Mouse (Mus musculus) intestine, postnatal 0 days (tissue): ENCODE measurements around the gene Cox8c. TPM values are rescaled to one million over a fixed set of nuclear protein-coding genes. Genes with fewer than 3 reads are reported as not detected.

ENCODE experiments used
- ATAC-seq: fragments of 200-750 bp; cut with Nextera tagmentation; 2 replicates; pipeline ENCODE4 v1.8.0; 2017; ENCODE audit warnings: mild to moderate bottlenecking, moderate TSS enrichment, moderate library complexity
- H3K27ac ChIP-seq: fragments of 300-500 bp; sonication (generic); 2 replicates; pipeline ENCODE4 v1.5.1; 2014; ENCODE audit warnings: mild to moderate bottlenecking, low read depth, low read length, moderate library complexity
- H3K27me3 ChIP-seq: fragments of 300-500 bp; sonication (generic); replicated peaks from 2 replicates; pipeline ENCODE4 v1.6.1; 2014; ENCODE audit warnings: low read length, mixed read lengths; ENCODE audit not compliant: control insufficient read depth, insufficient read depth
- H3K36me3 ChIP-seq: fragments of 300-500 bp; sonication (generic); 2 replicates; pipeline ENCODE4 v1.6.1; 2014; ENCODE audit warnings: mild to moderate bottlenecking, moderate library complexity; ENCODE audit not compliant: control insufficient read depth, insufficient read depth
- H3K4me1 ChIP-seq: fragments of 300-500 bp; sonication (generic); replicated peaks from 2 replicates; pipeline ENCODE4 v1.6.1; 2014; ENCODE audit warnings: antibody characterized with exemption, low read length, mixed read lengths; ENCODE audit not compliant: control insufficient read depth, insufficient read depth
- H3K4me2 ChIP-seq: fragments of 300-500 bp; sonication (generic); replicated peaks from 2 replicates; pipeline ENCODE4 v1.6.1; 2014; ENCODE audit warnings: low read depth, mild to moderate bottlenecking, moderate library complexity
- H3K4me3 ChIP-seq: fragments of 300-500 bp; sonication (generic); 2 replicates; pipeline ENCODE4 v1.5.1; 2014; ENCODE audit warnings: low read depth, low read length
- H3K9ac ChIP-seq: fragments of 300-500 bp; sonication (generic); 2 replicates; pipeline ENCODE4 v1.6.1; 2014; ENCODE audit warnings: mild to moderate bottlenecking, low read depth, low read length
- H3K9me3 ChIP-seq: fragments of 300-500 bp; sonication (generic); 2 replicates; pipeline ENCODE4 v1.6.1; 2016; ENCODE audit warnings: mixed run types; ENCODE audit not compliant: control insufficient read depth
- CTCF ChIP-seq: sonication (generic); IDR thresholded peaks from 2 replicates; pipeline ENCODE4 v1.5.1; 2016; ENCODE audit warnings: low read depth, mild to moderate bottlenecking, control low read depth, antibody characterized with exemption, moderate library complexity
- WGBS: fragments of 180-500 bp; shearing (Covaris S2); extraction: QIAGEN DNeasy Blood & Tissue Kit; methylation state at CpG from one replicate; pipeline ENCODE4 v1.1.7; 2014; 5-methylcytosine and 5-hydroxymethylcytosine counted together
- polyA plus RNA-seq: library from polyadenylated mRNA; unstranded; fragments of >200 nt; fragmentation: Nextera tagmentation; extraction: Ambion mirVana; gene quantifications from 2 replicates; pipeline ENCODE4 v1.2.1, GENCODE M21; 2015

Cox8c gene
- polyA plus RNA-seq, 1 experiment from 2014 or later, result not detected

DNA sequence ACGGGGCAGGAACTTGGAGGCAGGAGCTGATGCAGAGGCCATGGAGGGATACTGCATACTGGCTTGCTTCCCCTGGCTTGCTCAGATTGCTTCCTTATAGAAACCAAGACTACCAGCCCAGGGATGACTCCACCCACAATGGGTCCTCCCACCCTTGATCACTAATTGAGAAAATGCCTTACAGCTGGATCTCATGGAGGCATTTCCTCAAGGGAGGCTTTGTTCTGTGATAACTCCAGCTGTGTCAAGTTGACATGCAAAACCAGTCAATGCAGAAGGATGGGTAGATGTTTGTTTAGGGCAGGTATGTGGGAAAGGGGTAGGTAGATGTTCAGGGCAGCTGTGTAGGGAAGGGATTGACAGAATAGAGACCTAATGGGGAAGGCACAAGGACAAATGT is 31.2 kb downstream of the Cox8c start:
- no peaks in the 10 kb centered on the region for H3K4me1 ChIP-seq
- H3K4me2 ChIP-seq, result no peak overlapping the region
- WGBS, result 66% methylated on average over 1 of the region's 1 CpGs
- no peak overlapping the region for H3K9ac ChIP-seq
- no peak for ATAC-seq
- H3K36me3 ChIP-seq, result no peaks in the 10 kb centered on the region
- no peaks in the 10 kb centered on the region for H3K9me3 ChIP-seq
- H3K27ac ChIP-seq, result no peak overlapping the region
- no peak overlapping the region for H3K4me3 ChIP-seq
- no peak for TF ChIP-seq CTCF
- no peaks in the 10 kb centered on the region for H3K27me3 ChIP-seq

DNA sequence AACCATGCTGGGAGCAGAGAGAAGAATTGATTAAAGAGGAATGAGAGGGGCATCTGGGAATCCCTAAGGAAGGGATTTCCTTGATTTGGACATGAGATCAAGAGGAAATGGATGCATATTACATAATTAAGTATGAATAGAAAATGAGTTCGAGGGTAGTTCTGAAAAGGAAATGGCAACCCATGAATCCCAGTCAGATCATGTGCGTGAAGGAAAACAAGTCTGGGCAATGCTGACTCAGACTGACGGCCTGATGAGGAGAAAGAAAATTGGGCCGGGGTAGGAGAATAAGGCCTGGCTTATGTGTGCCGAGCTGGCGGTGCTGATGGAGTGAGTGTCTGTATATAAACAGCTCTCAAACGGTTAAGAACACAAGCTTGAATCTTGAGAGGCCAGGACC is 31.7 kb downstream of the Cox8c start:
- TF ChIP-seq CTCF, result no peak
- Histone ChIP-seq H3K9ac (no peak overlapping the region), H3K36me3 (no peaks in the 10 kb centered on the region), H3K4me3 (no peak overlapping the region), H3K4me2 (no peak overlapping the region), H3K27me3 (no peaks in the 10 kb centered on the region), H3K27ac (no peak overlapping the region), H3K9me3 (no peaks in the 10 kb centered on the region), H3K4me1 (no peaks in the 10 kb centered on the region)
- 81% methylated on average over 7 of the region's 7 CpGs for WGBS
- ATAC-seq, result no peak

DNA sequence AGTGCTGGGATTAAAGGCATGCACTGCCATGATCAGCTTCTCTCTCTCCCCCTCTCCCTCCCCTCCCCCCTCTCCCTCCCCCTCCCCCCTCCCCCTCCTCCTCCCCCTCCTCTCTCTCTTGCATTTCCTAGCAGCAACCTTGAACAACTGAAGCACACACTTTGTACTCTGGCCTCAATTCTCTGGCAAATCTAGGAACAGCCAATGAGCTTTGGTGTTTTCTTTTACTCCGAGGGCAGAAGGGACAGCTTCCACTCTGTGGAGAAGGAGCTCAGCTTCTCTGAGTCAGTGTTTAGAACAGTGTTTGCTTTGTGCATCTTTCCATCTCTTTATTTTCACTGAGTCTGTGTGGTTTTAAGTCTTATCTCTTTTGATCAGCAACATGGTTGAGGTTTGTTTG is 36.8 kb downstream of the Cox8c start:
- TF ChIP-seq CTCF, result no peak
- Histone ChIP-seq H3K4me1 (no peaks in the 10 kb centered on the region), H3K4me3 (no peak overlapping the region), H3K4me2 (no peak overlapping the region), H3K9me3 (no peaks in the 10 kb centered on the region), H3K27ac (no peak overlapping the region), H3K36me3 (no peaks in the 10 kb centered on the region), H3K9ac (no peak overlapping the region), H3K27me3 (no peaks in the 10 kb centered on the region)
- ATAC-seq, result no peak
- 14% methylated on average over 1 of the region's 1 CpGs for WGBS

DNA sequence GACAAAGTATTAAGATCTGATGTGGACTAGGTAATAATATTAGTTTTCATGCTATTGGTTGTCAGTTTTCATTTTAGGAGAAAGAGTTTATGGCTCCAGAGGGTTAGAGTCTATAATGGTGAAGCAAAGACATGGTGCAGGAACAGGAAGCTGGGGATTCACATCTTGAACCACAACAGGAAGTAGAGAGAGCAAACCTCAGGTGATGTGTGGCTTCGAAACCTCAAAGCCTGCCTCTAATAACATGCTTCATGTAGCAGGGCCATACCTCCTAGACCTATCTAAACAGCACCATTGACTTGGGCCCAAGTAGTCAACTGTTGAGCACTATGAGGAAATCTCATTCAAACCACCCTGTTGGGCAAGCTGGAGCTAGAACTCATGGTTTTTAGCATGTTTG is 46.5 kb downstream of the Cox8c start:
- ATAC-seq, result no peak
- Histone ChIP-seq H3K27ac (no peak overlapping the region), H3K27me3 (peaks cover 15% of the 10 kb centered on the region)

DNA sequence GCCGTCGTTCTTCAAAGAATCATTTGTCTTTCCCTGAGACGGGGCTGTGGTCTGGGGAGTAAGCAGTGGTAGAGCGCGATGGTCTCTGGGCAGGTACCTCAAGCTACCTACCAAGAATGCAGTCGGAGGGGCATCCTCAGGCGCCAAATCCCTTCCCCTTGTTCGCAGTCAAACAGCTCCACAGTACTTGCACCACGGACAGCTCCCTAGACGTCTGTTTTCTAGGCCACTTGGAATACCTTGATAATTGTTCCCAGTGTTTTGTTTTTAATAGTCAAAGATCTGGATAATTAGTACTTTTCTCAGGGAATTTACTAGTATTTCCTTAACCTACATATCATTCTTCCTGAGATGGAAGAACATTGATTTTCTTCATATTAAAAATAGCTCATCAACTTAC is 48.7 kb downstream of the Cox8c start:
- 22% methylated on average over 10 of the region's 10 CpGs for WGBS
- Histone ChIP-seq H3K9me3 (no peaks in the 10 kb centered on the region), H3K4me2 (no peak overlapping the region), H3K27me3 (peaks cover 15% of the 10 kb centered on the region), H3K9ac (no peak overlapping the region), H3K27ac (no peak overlapping the region), H3K4me3 (no peak overlapping the region), H3K4me1 (no peaks in the 10 kb centered on the region), H3K36me3 (no peaks in the 10 kb centered on the region)
- no peak for ATAC-seq
- TF ChIP-seq CTCF, result no peak

More for the DNA sequence above, 46.5 kb downstream of the Cox8c start:
- Histone ChIP-seq H3K4me1 (no peaks in the 10 kb centered on the region), H3K4me3 (no peak overlapping the region), H3K9ac (no peak overlapping the region), H3K4me2 (no peak overlapping the region), H3K9me3 (no peaks in the 10 kb centered on the region), H3K36me3 (no peaks in the 10 kb centered on the region)
- WGBS, result 89% methylated on average over 1 of the region's 1 CpGs
- no peak for TF ChIP-seq CTCF

DNA sequence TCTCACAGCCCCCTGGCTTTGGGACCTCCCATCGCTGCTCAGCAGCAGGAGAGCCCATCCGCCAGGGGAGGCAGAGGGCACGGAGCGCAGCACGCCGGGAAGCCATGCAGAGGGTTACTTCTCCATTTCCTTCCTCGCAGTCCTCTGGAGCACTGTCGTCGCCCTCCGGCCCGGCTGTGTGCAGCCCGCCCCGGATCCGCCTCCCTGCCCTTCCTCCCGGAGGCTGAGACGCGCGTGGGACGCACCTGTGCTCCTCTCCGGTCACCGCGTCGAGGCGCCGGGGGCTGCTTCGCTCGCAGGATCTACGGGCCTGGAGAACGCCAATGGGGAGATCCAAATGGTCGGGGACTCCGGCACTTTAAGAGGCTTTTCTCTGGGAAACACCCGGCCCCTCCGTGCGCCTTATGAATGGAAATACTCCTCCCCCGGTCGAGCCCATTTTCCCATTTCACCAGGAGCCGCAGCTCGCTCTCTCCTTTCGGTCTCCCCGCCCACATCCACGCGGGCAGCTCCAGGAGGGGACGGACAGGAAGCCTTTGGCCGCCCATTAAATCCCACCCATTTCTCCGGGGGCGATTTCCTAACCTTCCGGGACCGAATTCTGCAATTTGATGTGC is 49.8 kb downstream of the Cox8c start, which contains the start of gene Unc79:
TSS of gene Unc79 (plus strand) at position 82 of the 617 bp plus-strand sequence.
- no peaks in the 10 kb centered on the region for H3K9me3 ChIP-seq
- peak within 1 kb of the TSS; percentile 46 for H3K4me3 ChIP-seq
- no peaks in the 10 kb centered on the region for H3K4me1 ChIP-seq
- peak; percentile 40 for TF ChIP-seq CTCF
- no peak within 1 kb of the TSS for H3K9ac ChIP-seq
- H3K27me3 ChIP-seq, result peaks cover 15% of the 10 kb centered on the region
- 1% methylated on average over 48 of the region's 48 CpGs for WGBS
- no peak within 1 kb of the TSS for H3K27ac ChIP-seq
- H3K36me3 ChIP-seq, result no peaks in the 10 kb centered on the region
- ATAC-seq, result no peak
- peak within 1 kb of the TSS; percentile 79 for H3K4me2 ChIP-seq
